25 mouse cellular contexts compared by ENCODE assay signal in the genomic region with DNA sequence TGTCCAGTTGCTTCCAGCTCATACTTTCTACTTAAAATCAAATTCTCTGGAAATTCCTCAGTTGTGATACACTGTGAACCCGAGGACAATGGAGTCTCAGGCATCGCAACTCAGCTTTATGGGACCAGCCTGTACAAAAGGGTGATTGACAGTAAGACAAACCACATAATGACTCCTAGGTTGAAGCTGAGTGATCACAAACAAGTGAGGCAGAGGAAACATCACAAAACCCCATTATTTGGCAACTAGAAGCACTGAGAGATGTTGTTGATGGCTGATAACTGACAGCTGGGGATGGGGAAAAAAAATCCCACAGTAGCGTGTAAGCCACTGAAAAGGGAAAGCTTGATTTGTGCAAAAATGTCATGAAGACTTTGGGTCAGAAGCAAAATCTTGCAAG.
A peak's percentile ranks its signal among the peaks of the same experiment; 100 is the strongest.
DNase-seq lines count a peak whose midpoint lies in the region; ATAC-seq lines count a peak whose summit lies in the region.
"Had no signal": no experiment of that assay in that cellular context is flagged by ENCODE, and none has a peak within 500 bp of the region (broad histone marks: within the 10 kb centered on the region; RNA-seq: fewer than 3 reads in every experiment).

No protein-coding gene starts in this region.

- ATAC-seq in hindbrain, embryonic 16.5 days = no peak
- ATAC-seq in midbrain, embryonic 16.5 days = no peak
- peak; percentile 18; the same call in 1 of the 2 replicates for ATAC-seq in embryonic facial prominence, embryonic 14.5 days (ENCODE audit: low read depth)
- no peak for ATAC-seq in megakaryocyte-erythroid progenitor cell, adult 5-6 weeks (replicated peaks; ENCODE audit: low FRiP score, low TSS enrichment, poor library complexity, severe bottlenecking)
- ATAC-seq in liver, embryonic 12.5 days = no peak

- WGBS in hindbrain, embryonic 10.5 days = 14% methylated on average over 3 of the region's 3 CpGs
- 24% methylated on average over 3 of the region's 3 CpGs for WGBS in hindbrain, embryonic 16.5 days
- WGBS in midbrain, embryonic 10.5 days = 29% methylated on average over 3 of the region's 3 CpGs
- WGBS in midbrain, embryonic 16.5 days = 29% methylated on average over 3 of the region's 3 CpGs
- WGBS in embryonic facial prominence, embryonic 14.5 days = 40% methylated on average over 3 of the region's 3 CpGs
- WGBS in liver, embryonic 12.5 days (ENCODE audit: insufficient replicate concordance) = 58% methylated on average over 3 of the region's 3 CpGs

- H3K27ac ChIP-seq in hindbrain, embryonic 10.5 days = peak overlapping the region; percentile 70
- no peak overlapping the region for H3K27ac ChIP-seq in hindbrain, embryonic 16.5 days (ENCODE audit: low read depth, low read length)
- peak overlapping the region; percentile 28; the same call in 1 of the 2 replicates for H3K27ac ChIP-seq in midbrain, embryonic 10.5 days (replicated peaks)
- no peak overlapping the region for H3K27ac ChIP-seq in midbrain, embryonic 16.5 days (ENCODE audit: low read length)
- no peak overlapping the region for H3K27ac ChIP-seq in embryonic facial prominence, embryonic 14.5 days (replicated peaks; ENCODE audit: low read depth, low read length)
- no peak overlapping the region for H3K27ac ChIP-seq in liver, embryonic 12.5 days
- H3K27ac ChIP-seq: embryonic facial prominence, embryonic 15.5 days; forebrain, embryonic 10.5 days; limb, embryonic 13.5 days; liver, embryonic 14.5 days; midbrain, embryonic 12.5 days had no signal

- no peak overlapping the region for H3K4me2 ChIP-seq in hindbrain, embryonic 16.5 days (ENCODE audit: low read length)
- H3K4me2 ChIP-seq in midbrain, embryonic 16.5 days (ENCODE audit: low read length) = no peak overlapping the region
- H3K4me2 ChIP-seq in embryonic facial prominence, embryonic 14.5 days (ENCODE audit: low read depth, low read length) = no peak overlapping the region
- H3K4me2 ChIP-seq in liver, embryonic 12.5 days = no peak overlapping the region
- H3K4me2 ChIP-seq: embryonic facial prominence, embryonic 15.5 days; heart, embryonic 12.5 days; limb, embryonic 13.5 days; midbrain, embryonic 12.5 days had no signal

- H3K36me3 ChIP-seq in hindbrain, embryonic 10.5 days = no peaks in the 10 kb centered on the region
- no peaks in the 10 kb centered on the region for H3K36me3 ChIP-seq in hindbrain, embryonic 16.5 days (ENCODE audit: control insufficient read depth, insufficient read depth, low read length)
- no peaks in the 10 kb centered on the region for H3K36me3 ChIP-seq in midbrain, embryonic 10.5 days
- no peaks in the 10 kb centered on the region for H3K36me3 ChIP-seq in midbrain, embryonic 16.5 days (ENCODE audit: control insufficient read depth, insufficient read depth, low read length)
- H3K36me3 ChIP-seq in embryonic facial prominence, embryonic 14.5 days (ENCODE audit: control insufficient read depth, insufficient read depth, low read length) = no peaks in the 10 kb centered on the region
- no peaks in the 10 kb centered on the region for H3K36me3 ChIP-seq in liver, embryonic 12.5 days
- H3K36me3 ChIP-seq: embryonic facial prominence, embryonic 15.5 days; forebrain, embryonic 10.5 days; G1E; heart, embryonic 12.5 days; limb, embryonic 13.5 days; midbrain, embryonic 12.5 days had no signal

- H3K9ac ChIP-seq in hindbrain, embryonic 16.5 days (ENCODE audit: low read depth, low read length) = no peak overlapping the region
- H3K9ac ChIP-seq in midbrain, embryonic 16.5 days (ENCODE audit: low read depth, low read length) = no peak overlapping the region
- no peak overlapping the region for H3K9ac ChIP-seq in embryonic facial prominence, embryonic 14.5 days (ENCODE audit: low read depth, low read length)
- no peak overlapping the region for H3K9ac ChIP-seq in liver, embryonic 12.5 days
- H3K9ac ChIP-seq: embryonic facial prominence, embryonic 15.5 days; heart, embryonic 12.5 days; limb, embryonic 13.5 days; liver, embryonic 14.5 days; midbrain, embryonic 12.5 days had no signal

- no peaks in the 10 kb centered on the region for H3K27me3 ChIP-seq in hindbrain, embryonic 10.5 days (ENCODE audit: insufficient read depth, poor library complexity, severe bottlenecking)
- H3K27me3 ChIP-seq in hindbrain, embryonic 16.5 days (replicated peaks; ENCODE audit: control insufficient read depth, insufficient read depth, low read length) = no peaks in the 10 kb centered on the region
- no peaks in the 10 kb centered on the region for H3K27me3 ChIP-seq in midbrain, embryonic 10.5 days (ENCODE audit: low read depth, poor library complexity, severe bottlenecking)
- no peaks in the 10 kb centered on the region for H3K27me3 ChIP-seq in midbrain, embryonic 16.5 days (ENCODE audit: control insufficient read depth, insufficient read depth, low read depth, low read length)
- no peaks in the 10 kb centered on the region for H3K27me3 ChIP-seq in embryonic facial prominence, embryonic 14.5 days (replicated peaks; ENCODE audit: control insufficient read depth, insufficient read depth, low read length)
- H3K27me3 ChIP-seq in liver, embryonic 12.5 days (replicated peaks) = no peaks in the 10 kb centered on the region
- H3K27me3 ChIP-seq: embryonic facial prominence, embryonic 15.5 days; heart, embryonic 12.5 days; limb, embryonic 13.5 days; midbrain, embryonic 12.5 days had no signal

- no peaks in the 10 kb centered on the region for H3K9me3 ChIP-seq in hindbrain, embryonic 10.5 days
- H3K9me3 ChIP-seq in hindbrain, embryonic 16.5 days (ENCODE audit: control insufficient read depth, low read length) = no peaks in the 10 kb centered on the region
- H3K9me3 ChIP-seq in midbrain, embryonic 10.5 days (replicated peaks) = no peaks in the 10 kb centered on the region
- no peaks in the 10 kb centered on the region for H3K9me3 ChIP-seq in midbrain, embryonic 16.5 days (replicated peaks; ENCODE audit: control insufficient read depth, low read length, poor library complexity, severe bottlenecking)
- no peaks in the 10 kb centered on the region for H3K9me3 ChIP-seq in embryonic facial prominence, embryonic 14.5 days (ENCODE audit: control insufficient read depth, low read length)
- no peaks in the 10 kb centered on the region for H3K9me3 ChIP-seq in liver, embryonic 12.5 days (replicated peaks)
- H3K9me3 ChIP-seq: embryonic facial prominence, embryonic 15.5 days; forebrain, embryonic 10.5 days; G1E; heart, embryonic 12.5 days; limb, embryonic 13.5 days; midbrain, embryonic 12.5 days had no signal

- H3K4me1 ChIP-seq in hindbrain, embryonic 10.5 days (replicated peaks) = peaks cover 19% of the 10 kb centered on the region
- no peaks in the 10 kb centered on the region for H3K4me1 ChIP-seq in hindbrain, embryonic 16.5 days (ENCODE audit: control insufficient read depth, insufficient read depth, low read depth, low read length)
- H3K4me1 ChIP-seq in midbrain, embryonic 10.5 days = peaks cover 12% of the 10 kb centered on the region
- no peaks in the 10 kb centered on the region for H3K4me1 ChIP-seq in midbrain, embryonic 16.5 days (ENCODE audit: control insufficient read depth, insufficient read depth, low read length)
- no peaks in the 10 kb centered on the region for H3K4me1 ChIP-seq in embryonic facial prominence, embryonic 14.5 days (ENCODE audit: control insufficient read depth, insufficient read depth, low read length)
- no peaks in the 10 kb centered on the region for H3K4me1 ChIP-seq in liver, embryonic 12.5 days
- H3K4me1 ChIP-seq: embryonic facial prominence, embryonic 15.5 days; heart, embryonic 12.5 days; limb, embryonic 13.5 days had no signal

- H3K4me3 ChIP-seq in hindbrain, embryonic 10.5 days = no peak overlapping the region
- no peak overlapping the region for H3K4me3 ChIP-seq in hindbrain, embryonic 16.5 days (ENCODE audit: low read length)
- no peak overlapping the region for H3K4me3 ChIP-seq in midbrain, embryonic 10.5 days
- H3K4me3 ChIP-seq in midbrain, embryonic 16.5 days (ENCODE audit: low read depth, low read length) = no peak overlapping the region
- H3K4me3 ChIP-seq in embryonic facial prominence, embryonic 14.5 days (ENCODE audit: low read depth, low read length) = no peak overlapping the region
- H3K4me3 ChIP-seq in liver, embryonic 12.5 days = no peak overlapping the region
- H3K4me3 ChIP-seq: embryonic facial prominence, embryonic 15.5 days; forebrain, embryonic 10.5 days; heart, embryonic 12.5 days; limb, embryonic 13.5 days; midbrain, embryonic 12.5 days had no signal

- DNase-seq in hindbrain, embryonic 10.5 days (ENCODE audit: low spot score) = peak; percentile 32
- DNase-seq in midbrain, embryonic 10.5 days (ENCODE audit: low spot score) = peak; percentile 12
- peak; percentile 27 for DNase-seq in embryonic facial prominence, embryonic 14.5 days (ENCODE audit: low spot score)
- peak; percentile 66 for DNase-seq in retina, postnatal 1 day
- DNase-seq: adrenal gland, postnatal 36 days; cerebellum, adult 2 months; cerebellum, postnatal 36 days; gastrocnemius, postnatal 10 days; heart, adult 11 months; heart, postnatal 14 days; kidney, adult 9 months; kidney, postnatal 36 days; lung, postnatal 14 days; thymus, adult 2 months had no signal

Comparison
In these comparisons a context has a peak if more than half of its experiments do, and no peak if none do; other contexts are left out.
1. H3K27ac ChIP-seq: peak in hindbrain, embryonic 10.5 days (single experiment) and midbrain, embryonic 10.5 days (single experiment); none in hindbrain, embryonic 16.5 days (single experiment), midbrain, embryonic 16.5 days (single experiment), embryonic facial prominence, embryonic 14.5 days (single experiment) and liver, embryonic 12.5 days (single experiment).
2. DNase-seq: peak in every context shown above with its lines; median percentile 66 in retina, postnatal 1 day; 32 in hindbrain, embryonic 10.5 days; 27 in embryonic facial prominence, embryonic 14.5 days; 12 in midbrain, embryonic 10.5 days.